Mouse (Mus musculus): ENCODE data around the gene Mrpl37. TPM values are rescaled to one million over a fixed set of nuclear protein-coding genes. Genes with fewer than 3 reads are reported as not detected.

Gene Mrpl37
- polyA plus RNA-seq, 1 experiment: 99.5 TPM

DNA sequence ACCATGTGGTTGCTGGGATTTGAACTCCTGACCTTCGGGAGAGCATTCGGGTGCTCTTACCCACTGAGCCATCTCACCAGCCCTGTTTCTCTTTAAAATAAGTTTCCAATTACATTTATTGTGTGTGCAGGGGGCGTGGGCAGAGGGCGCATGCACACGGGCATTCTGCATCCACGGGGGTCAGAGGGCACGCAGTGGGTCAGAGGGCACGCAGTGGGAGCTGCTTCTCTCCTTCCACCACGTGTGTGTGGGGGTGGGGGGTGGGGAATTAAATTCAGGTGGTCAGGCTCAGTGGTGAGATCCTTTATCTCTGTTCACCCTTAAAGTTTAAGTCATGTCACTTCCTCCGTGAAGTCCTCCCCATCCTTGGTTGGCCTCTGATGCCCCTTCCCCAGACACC lies 31.7 kb upstream of the Mrpl37 start:
- no peak overlapping the region for H3K4me3 ChIP-seq (replicated peaks; ENCODE audit: insufficient read depth, low read depth, low read length)
- no peak for DNase-seq
- 62% methylated on average over 10 of the region's 10 CpGs for WGBS
- no peak for TF ChIP-seq CTCF (IDR thresholded peaks at IDR 0.05; ENCODE audit: borderline replicate concordance, insufficient read depth, low read depth, low read length)
- no peak for TF ChIP-seq POLR2A (IDR thresholded peaks at IDR 0.05; ENCODE audit: borderline replicate concordance, insufficient read depth, low read length)
- H3K27ac ChIP-seq (ENCODE audit: insufficient read depth, low read length): no peak overlapping the region
- peaks cover 5% of the 10 kb centered on the region; the same call in 1 of the 2 replicates for H3K4me1 ChIP-seq (ENCODE audit: control insufficient read depth, insufficient read depth, low read length)
- no peaks in the 10 kb centered on the region for H3K27me3 ChIP-seq (ENCODE audit: control insufficient read depth, insufficient read depth, low read length)

DNA sequence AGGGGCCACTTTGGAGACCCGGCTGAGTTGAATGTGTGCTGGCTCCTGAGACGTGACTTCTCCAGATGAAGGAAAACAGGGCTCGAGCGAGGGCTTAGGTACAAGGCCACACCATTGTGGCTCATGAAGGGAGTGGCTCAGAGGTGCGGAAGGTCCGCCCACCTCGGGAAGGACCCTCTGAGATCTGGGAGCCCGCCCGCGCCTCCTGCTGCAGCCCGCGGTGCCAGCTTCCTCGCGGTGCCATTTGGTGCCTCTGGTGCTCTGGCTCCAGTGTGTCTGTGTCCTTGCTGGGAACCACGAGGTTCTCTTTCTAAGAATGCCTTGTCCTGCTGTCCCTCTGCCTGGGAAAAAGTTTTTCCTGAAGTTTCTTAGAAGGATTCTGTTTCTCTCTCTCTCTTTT lies 31.2 kb upstream of the Mrpl37 start:
- H3K27ac ChIP-seq (ENCODE audit: insufficient read depth, low read length): no peak overlapping the region
- no peak overlapping the region for H3K4me3 ChIP-seq (replicated peaks; ENCODE audit: insufficient read depth, low read depth, low read length)
- TF ChIP-seq POLR2A (IDR thresholded peaks at IDR 0.05; ENCODE audit: borderline replicate concordance, insufficient read depth, low read length) (no peak), CTCF (IDR thresholded peaks at IDR 0.05; ENCODE audit: borderline replicate concordance, insufficient read depth, low read depth, low read length) (no peak)
- no peak for DNase-seq
- 43% methylated on average over 15 of the region's 15 CpGs for WGBS
- no peaks in the 10 kb centered on the region for H3K27me3 ChIP-seq (ENCODE audit: control insufficient read depth, insufficient read depth, low read length)
- H3K4me1 ChIP-seq (ENCODE audit: control insufficient read depth, insufficient read depth, low read length): peaks cover 5% of the 10 kb centered on the region; the same call in 1 of the 2 replicates

DNA sequence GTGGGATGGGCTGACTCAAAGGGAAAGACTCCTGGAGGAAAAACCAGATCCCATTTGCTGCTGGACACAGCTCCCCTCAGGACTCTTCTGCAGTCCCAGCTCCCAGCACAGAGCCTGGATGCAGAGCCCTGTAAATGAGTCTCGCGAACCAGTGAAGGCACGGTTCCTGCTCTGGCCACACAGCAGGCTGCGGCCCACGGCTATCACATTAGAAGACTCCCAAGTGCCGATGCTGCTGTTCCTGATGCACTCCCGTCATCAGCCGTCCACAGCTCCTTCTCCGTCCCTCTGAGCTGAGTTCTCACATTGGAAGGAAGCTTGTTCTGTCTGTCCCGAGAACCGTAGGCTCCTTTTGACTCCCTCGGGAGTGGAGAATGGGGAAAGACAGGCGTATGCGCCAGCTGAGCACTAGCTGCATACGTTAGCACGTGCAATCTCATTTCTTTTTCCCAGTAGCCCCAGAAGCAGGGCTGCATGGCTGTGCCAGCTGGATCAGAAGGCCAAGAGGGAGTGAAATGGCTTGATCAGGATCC lies 30.2 kb upstream of the Mrpl37 start, which contains the start of gene Cdcp2:
Cdcp2 (plus strand) TSS at position 51 of the 533 bp plus-strand sequence.
- H3K27me3 ChIP-seq (ENCODE audit: control insufficient read depth, insufficient read depth, low read length): no peaks in the 10 kb centered on the region
- no peak for TF ChIP-seq POLR2A (IDR thresholded peaks at IDR 0.05; ENCODE audit: borderline replicate concordance, insufficient read depth, low read length)
- no peak for TF ChIP-seq CTCF (IDR thresholded peaks at IDR 0.05; ENCODE audit: borderline replicate concordance, insufficient read depth, low read depth, low read length)
- no peak for DNase-seq
- no peak within 1 kb of the TSS for H3K4me3 ChIP-seq (replicated peaks; ENCODE audit: insufficient read depth, low read depth, low read length)
- peaks cover 5% of the 10 kb centered on the region; the same call in 1 of the 2 replicates for H3K4me1 ChIP-seq (ENCODE audit: control insufficient read depth, insufficient read depth, low read length)
- H3K27ac ChIP-seq (ENCODE audit: insufficient read depth, low read length): no peak within 1 kb of the TSS
- 86% methylated on average over 16 of the region's 16 CpGs for WGBS

DNA sequence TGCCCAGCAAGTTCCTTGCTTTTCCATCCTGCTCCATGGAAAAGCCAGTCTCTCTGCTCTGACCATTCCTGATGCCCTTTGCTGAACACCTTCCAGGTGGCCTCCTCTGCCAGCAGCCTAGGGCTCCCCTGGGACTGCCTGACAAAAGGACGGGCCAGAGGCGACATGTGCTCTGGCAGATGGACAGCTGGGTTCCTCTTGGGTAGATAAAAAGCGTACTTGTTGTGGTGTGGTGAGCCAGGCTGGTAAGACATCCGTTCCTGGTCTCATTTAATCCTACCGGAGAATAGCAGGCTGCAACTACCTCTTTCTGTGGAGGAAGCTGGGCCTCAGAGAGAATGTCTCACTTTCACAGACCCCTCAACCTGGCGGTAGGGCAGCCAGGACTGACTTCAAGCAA lies 29.4 kb upstream of the Mrpl37 start:
- no peak overlapping the region for H3K27ac ChIP-seq (ENCODE audit: insufficient read depth, low read length)
- no peak overlapping the region for H3K4me3 ChIP-seq (replicated peaks; ENCODE audit: insufficient read depth, low read depth, low read length)
- TF ChIP-seq CTCF (IDR thresholded peaks at IDR 0.05; ENCODE audit: borderline replicate concordance, insufficient read depth, low read depth, low read length): no peak
- TF ChIP-seq POLR2A (IDR thresholded peaks at IDR 0.05; ENCODE audit: borderline replicate concordance, insufficient read depth, low read length): no peak
- peaks cover 13% of the 10 kb centered on the region for H3K4me1 ChIP-seq (ENCODE audit: control insufficient read depth, insufficient read depth, low read length)
- peak; percentile 26 to 28 for DNase-seq
- WGBS: 20% methylated on average over 6 of the region's 6 CpGs
- no peaks in the 10 kb centered on the region for H3K27me3 ChIP-seq (ENCODE audit: control insufficient read depth, insufficient read depth, low read length)

DNA sequence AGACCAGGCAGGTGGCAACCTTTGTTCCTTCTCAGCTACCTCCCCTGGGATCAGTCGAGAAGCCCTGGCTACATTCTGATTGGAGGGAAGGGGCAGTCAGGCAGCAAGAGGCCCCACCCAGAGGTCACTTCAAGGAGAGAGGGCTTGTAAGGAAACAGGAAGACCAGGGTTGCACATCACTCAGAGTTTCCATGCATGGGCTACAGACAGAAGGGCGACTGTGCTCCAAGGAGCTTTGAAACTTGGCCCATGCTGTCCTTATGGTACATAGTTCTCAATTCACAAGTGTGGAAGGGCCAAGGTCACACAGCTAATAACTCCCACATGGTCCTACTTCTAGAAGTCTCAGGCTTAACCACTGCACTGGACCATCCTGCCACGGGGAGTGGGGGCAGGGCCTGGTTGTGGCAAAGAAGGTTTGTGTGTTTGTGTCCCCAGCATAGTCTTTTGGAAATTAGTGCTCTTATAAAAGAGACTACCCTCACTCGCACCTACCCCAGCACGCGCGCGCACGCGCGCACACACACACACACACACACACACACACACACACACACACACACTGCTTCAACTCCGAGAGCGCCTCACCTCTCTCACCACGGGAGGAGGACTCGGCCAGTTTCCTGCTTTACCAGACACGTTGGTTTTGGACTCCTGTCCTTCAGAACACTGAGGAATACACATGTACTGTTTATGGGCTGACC lies 28.0 kb upstream of the Mrpl37 start:
- TF ChIP-seq CTCF (IDR thresholded peaks at IDR 0.05; ENCODE audit: borderline replicate concordance, insufficient read depth, low read depth, low read length) (no peak), POLR2A (IDR thresholded peaks at IDR 0.05; ENCODE audit: borderline replicate concordance, insufficient read depth, low read length) (no peak)
- DNase-seq: no peak
- no peaks in the 10 kb centered on the region for H3K27me3 ChIP-seq (ENCODE audit: control insufficient read depth, insufficient read depth, low read length)
- H3K4me1 ChIP-seq (ENCODE audit: control insufficient read depth, insufficient read depth, low read length): peaks cover 16% of the 10 kb centered on the region
- no peak overlapping the region for H3K27ac ChIP-seq (ENCODE audit: insufficient read depth, low read length)
- WGBS: 90% methylated on average over 16 of the region's 16 CpGs
- no peak overlapping the region for H3K4me3 ChIP-seq (replicated peaks; ENCODE audit: insufficient read depth, low read depth, low read length)

DNA sequence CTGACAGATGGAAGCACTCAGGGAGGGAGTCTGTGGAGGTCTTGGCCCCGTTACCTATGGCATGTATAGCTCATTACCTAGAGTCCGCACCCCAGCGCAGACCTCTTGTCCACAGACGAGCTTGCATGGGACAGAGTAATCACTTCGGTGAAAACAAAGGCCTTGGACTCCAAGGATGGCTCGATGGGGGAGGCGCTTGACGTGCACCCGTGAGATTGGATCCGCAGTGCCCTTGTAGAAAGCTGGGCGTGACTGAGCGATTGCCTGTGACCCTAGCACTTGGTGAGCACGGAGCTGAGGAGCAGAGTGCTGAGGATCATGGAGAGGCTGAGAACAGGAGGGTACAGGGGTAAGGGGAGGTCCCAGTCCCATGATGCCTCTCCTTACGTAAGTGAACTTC lies 25.0 kb upstream of the Mrpl37 start:
- Histone ChIP-seq H3K4me3 (replicated peaks; ENCODE audit: insufficient read depth, low read depth, low read length) (no peak overlapping the region), H3K4me1 (ENCODE audit: control insufficient read depth, insufficient read depth, low read length) (peaks cover 16% of the 10 kb centered on the region), H3K27me3 (ENCODE audit: control insufficient read depth, insufficient read depth, low read length) (no peaks in the 10 kb centered on the region), H3K27ac (ENCODE audit: insufficient read depth, low read length) (no peak overlapping the region)
- no peak for TF ChIP-seq CTCF (IDR thresholded peaks at IDR 0.05; ENCODE audit: borderline replicate concordance, insufficient read depth, low read depth, low read length)
- TF ChIP-seq POLR2A (IDR thresholded peaks at IDR 0.05; ENCODE audit: borderline replicate concordance, insufficient read depth, low read length): no peak
- WGBS: 50% methylated on average over 14 of the region's 14 CpGs
- no peak for DNase-seq

DNA sequence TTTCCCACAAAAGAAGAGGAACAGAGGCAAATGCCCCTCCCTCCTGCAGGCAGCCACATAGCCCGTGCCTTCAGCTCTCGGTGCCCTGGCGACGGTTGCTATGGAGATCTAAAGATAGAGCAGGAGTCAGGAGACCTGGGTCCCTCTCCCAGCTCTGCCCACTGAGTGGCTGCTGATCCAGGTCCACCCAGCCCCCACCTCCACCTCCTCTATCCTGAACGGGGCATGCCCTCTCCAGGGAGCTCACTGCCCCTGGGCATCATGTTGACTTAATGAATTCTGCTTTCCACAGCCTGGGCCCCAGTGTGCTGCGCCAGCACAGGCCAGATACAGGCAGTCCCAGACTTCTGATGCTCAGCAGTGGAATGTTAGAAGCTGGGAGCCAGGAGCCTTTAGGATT lies 18.2 kb upstream of the Mrpl37 start:
- WGBS: 32% methylated on average over 6 of the region's 6 CpGs
- DNase-seq: peak in 1 of 2 experiments; percentile 30
- H3K27ac ChIP-seq (ENCODE audit: insufficient read depth, low read length): no peak overlapping the region
- H3K27me3 ChIP-seq (ENCODE audit: control insufficient read depth, insufficient read depth, low read length): no peaks in the 10 kb centered on the region
- no peak overlapping the region for H3K4me3 ChIP-seq (replicated peaks; ENCODE audit: insufficient read depth, low read depth, low read length)
- TF ChIP-seq POLR2A (IDR thresholded peaks at IDR 0.05; ENCODE audit: borderline replicate concordance, insufficient read depth, low read length) (no peak), CTCF (IDR thresholded peaks at IDR 0.05; ENCODE audit: borderline replicate concordance, insufficient read depth, low read depth, low read length) (no peak)
- H3K4me1 ChIP-seq (ENCODE audit: control insufficient read depth, insufficient read depth, low read length): no peaks in the 10 kb centered on the region

DNA sequence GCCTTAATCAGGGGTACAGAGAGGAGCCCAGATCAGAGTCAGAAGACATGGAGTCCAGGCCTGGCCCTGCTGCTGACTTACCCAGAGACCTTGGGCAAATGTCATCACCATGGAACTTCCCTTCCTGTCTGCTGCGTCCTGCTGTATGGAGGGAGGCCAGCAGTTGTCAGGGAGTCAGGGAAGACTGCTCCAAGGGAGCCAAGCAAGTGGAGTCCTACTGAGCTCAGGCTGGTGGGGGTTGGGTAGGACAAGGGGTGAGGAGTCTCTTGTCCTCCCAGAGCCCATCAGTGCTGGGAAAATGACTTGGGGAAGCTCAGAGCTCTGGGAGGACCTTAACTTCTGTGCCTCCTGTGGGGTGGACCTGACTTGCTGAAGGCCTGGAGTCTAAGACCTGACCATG lies 17.7 kb upstream of the Mrpl37 start:
- TF ChIP-seq CTCF (IDR thresholded peaks at IDR 0.05; ENCODE audit: borderline replicate concordance, insufficient read depth, low read depth, low read length): no peak
- TF ChIP-seq POLR2A (IDR thresholded peaks at IDR 0.05; ENCODE audit: borderline replicate concordance, insufficient read depth, low read length): no peak
- Histone ChIP-seq H3K4me1 (ENCODE audit: control insufficient read depth, insufficient read depth, low read length) (no peaks in the 10 kb centered on the region), H3K4me3 (replicated peaks; ENCODE audit: insufficient read depth, low read depth, low read length) (no peak overlapping the region), H3K27ac (ENCODE audit: insufficient read depth, low read length) (no peak overlapping the region), H3K27me3 (ENCODE audit: control insufficient read depth, insufficient read depth, low read length) (no peaks in the 10 kb centered on the region)
- DNase-seq: peak in 1 of 2 experiments; percentile 19
- 25% methylated on average over 1 of the region's 1 CpGs for WGBS

Data from cerebellum, adult 2 months (tissue).